Mouse (Mus musculus) common myeloid progenitor, adult 5-6 weeks (primary cell): Measurements from ENCODE around the gene Olfr348. TPM values are rescaled to one million over a fixed set of nuclear protein-coding genes. Genes with fewer than 3 reads are reported as not detected.

Experiments
- ATAC-seq: replicated peaks from 2 replicates; pipeline ENCODE4 v1.8.0; 2016; ENCODE audit warnings: low read depth, mild to moderate bottlenecking, moderate TSS enrichment, inconsistent platforms; ENCODE audit not compliant: poor library complexity, severe bottlenecking
- total RNA-seq: library from RNA; stranded (forward); fragments of 200-1000, 187-1606 nt; gene quantifications from 2 replicates; pipeline ENCODE4 v1.2.3, GENCODE M21; 2017

Olfr348 gene
- total RNA-seq, result not detected in 2 replicates

DNA sequence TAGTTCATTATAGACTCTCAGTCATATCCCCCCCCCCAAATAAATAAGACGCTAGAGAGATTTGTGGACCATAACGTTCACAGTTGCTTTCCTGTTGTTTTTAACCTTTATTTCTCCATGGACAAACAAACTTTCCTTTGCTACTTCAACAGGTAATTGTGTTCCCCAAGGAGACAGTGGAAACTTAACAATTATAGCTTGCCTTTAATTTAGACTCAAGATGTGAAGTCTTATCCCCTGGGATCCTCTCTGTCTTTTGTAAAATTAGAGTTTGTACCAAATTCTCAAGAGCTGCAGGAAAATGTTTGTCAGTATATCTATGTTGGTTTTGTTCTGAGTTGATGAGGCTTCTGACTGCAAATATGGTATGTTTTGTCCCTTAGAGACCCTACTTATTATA lies at the start of gene Olfr348:
Olfr348 (plus strand) TSS at position 301 of the 400 bp plus-strand sequence.
- no peak for ATAC-seq

DNA sequence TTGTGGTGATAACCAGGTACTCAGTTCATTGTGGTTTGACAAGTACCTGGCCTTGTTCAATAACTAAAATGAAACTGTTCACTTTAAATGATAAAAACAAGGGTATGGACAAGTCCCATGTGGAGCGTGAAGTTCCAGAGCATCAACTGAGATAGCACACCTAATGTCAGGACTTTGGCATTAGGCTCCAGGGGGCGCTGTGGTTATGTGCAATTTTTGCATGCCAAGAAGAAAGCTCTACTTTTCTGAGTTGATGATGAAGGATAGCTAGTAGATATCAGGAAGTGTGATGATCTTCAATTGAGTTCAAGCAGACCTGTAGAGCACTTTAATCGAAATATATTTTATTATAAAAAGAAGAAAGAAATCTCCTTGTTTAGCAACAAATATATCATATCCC lies 47.9 kb upstream of the Olfr348 start:
- no peak for ATAC-seq

DNA sequence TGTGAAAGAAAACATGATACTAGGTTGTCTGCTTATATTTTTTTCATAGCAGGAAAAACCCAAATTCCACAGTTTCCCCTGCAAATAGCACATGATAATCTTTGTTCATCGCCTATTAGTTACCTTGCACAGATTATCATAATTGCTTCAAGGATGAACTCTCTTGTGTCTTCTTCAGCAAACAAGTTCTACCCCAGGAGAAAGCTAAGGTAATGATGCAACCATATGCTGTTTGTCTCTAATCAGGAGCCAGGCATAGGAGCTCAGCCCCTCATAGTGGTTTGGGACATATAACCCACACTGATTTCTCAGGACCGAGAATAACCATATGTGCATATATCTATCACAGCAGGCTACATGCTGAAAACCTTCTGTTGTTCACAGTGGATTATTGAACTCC lies 6.2 kb downstream of the Olfr348 start, which contains the start of gene Olfr50:
Olfr50 (plus strand) TSS at position 301 of the 400 bp plus-strand sequence.
- no peak for ATAC-seq

DNA sequence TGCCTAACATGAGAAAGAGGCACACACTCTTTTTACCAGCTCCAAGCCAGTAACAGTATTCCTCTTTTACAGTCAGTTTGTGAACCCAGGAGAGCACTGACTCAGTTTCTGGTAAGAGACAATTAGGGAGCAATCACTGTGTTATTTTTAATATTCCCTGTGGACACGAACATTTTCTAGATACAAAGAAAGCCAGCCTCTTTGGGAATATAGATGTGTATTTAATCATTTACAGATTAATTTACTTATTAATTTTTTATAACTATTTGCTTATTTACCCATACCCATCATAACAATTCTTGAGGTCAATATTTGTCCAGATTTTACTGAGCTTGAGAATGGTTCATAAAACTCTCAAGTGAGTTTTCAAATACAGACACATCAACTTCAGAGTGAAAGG lies 32.9 kb downstream of the Olfr348 start, which contains the start of gene Olfr3:
Olfr3 (minus strand) TSS at position 101 of the 400 bp plus-strand sequence.
- no peak for ATAC-seq

Other genes with a start within 250 kb of the Olfr348 start
- not detected in 2 replicates for gene Olfr344, start 217.6 kb upstream of the Olfr348 start, total RNA-seq
- not detected in 2 replicates for gene Olfr345, start 144.2 kb upstream of the Olfr348 start, total RNA-seq
- not detected in 2 replicates for gene Olfr346, start 98.5 kb upstream of the Olfr348 start, total RNA-seq
- not detected in 2 replicates for gene Olfr347, start 52.4 kb upstream of the Olfr348 start, total RNA-seq
- not detected in 2 replicates for gene Olfr50, start 6.3 kb downstream of the Olfr348 start, total RNA-seq
- not detected in 2 replicates for gene Olfr3, start 32.8 kb downstream of the Olfr348 start, total RNA-seq
- not detected in 2 replicates for gene Olfr350, start 62.0 kb downstream of the Olfr348 start, total RNA-seq
- not detected in 2 replicates for gene Olfr351, start 78.4 kb downstream of the Olfr348 start, total RNA-seq
- not detected in 2 replicates for gene Olfr352, start 84.2 kb downstream of the Olfr348 start, total RNA-seq
- gene Olfr353, start 108.7 kb downstream of the Olfr348 start, total RNA-seq, result not detected in 2 replicates
- gene Olfr354, start 121.4 kb downstream of the Olfr348 start, total RNA-seq, result not detected in 2 replicates
- not detected in 2 replicates for gene Olfr355, start 144.6 kb downstream of the Olfr348 start, total RNA-seq
- gene Olfr356, start 152.8 kb downstream of the Olfr348 start, total RNA-seq, result not detected in 2 replicates
- not detected in 2 replicates for gene Olfr357, start 209.6 kb downstream of the Olfr348 start, total RNA-seq
- not detected in 2 replicates for gene Olfr358, start 225.1 kb downstream of the Olfr348 start, total RNA-seq